Mouse (Mus musculus) large intestine, adult 2 months (tissue): ENCODE results near the gene Zkscan4. TPM values are rescaled to one million over a fixed set of nuclear protein-coding genes. Genes with fewer than 3 reads are reported as not detected.
"Not testable (repeated sequence)": the region's sequence is repeated elsewhere in the genome, so short reads cannot be mapped to it uniquely, and the experiment has no call there.

Experiments
- DNase-seq: peaks from one replicate; pipeline ENCODE4 v3.0.0-alpha.2; 2012; ENCODE audit warnings: low read depth, low spot score
- WGBS: fragments of 180-500 bp; shearing (Covaris S2); methylation state at CpG from one replicate; pipeline ENCODE4 v1.1.7; 2018; 5-methylcytosine and 5-hydroxymethylcytosine counted together
- polyA plus RNA-seq: library from polyadenylated mRNA; depleted of rRNA; stranded (reverse); fragments of >200 nt; gene quantifications from 2 replicates; pipeline ENCODE4 v1.2.3, GENCODE M21; 2012; rRNA removed

The Zkscan4 gene
- polyA plus RNA-seq = 0.21 and 0.44 TPM in 2 replicates

DNA sequence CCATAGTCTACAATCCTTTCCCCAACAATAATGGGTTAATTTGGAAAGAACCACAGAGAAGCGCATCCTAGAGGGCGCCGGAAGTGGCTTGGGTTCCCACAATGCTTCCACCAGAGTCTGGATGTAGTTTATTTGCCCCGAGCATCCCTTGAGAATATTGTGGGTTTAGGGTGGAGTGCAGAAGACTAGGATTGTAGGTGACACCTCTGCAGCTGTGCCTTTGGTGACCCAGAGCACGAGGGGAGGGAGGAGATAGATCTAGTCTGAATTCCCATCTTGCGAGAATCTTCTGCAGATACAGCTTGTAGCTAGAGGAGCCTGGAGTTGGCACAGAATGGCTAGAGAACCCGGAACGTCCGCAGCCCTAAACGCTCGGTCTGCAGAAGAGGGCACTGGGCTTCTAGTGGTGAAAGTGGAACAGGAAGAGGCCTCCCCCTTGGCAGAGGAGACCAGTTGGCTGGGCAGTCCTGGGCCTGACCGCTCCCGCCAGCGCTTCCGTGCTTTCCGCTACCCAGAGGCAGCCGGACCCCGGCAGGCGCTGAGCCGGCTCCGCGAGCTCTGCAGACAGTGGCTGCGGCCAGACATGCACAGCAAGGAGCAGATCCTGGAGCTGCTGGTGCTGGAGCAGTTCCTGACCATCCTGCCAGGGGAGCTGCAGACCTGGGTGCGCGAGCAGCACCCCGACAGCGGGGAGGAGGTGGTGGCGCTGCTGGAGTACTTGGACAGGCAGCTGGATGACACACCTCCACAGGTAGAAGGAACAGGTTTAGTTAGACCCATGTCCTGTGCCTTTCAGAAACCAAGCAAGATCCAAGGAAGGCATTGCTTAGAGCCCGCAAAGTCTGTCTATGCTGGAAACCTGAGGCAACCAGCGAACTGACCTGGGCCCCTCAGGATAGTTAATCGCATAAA is at the start of gene Zkscan4, which contains the start of gene Gm10065:
Zkscan4 (plus strand) TSS at position 149 of the 912 bp plus-strand sequence.
Gm10065 (minus strand) TSS at position 683 of the 912 bp plus-strand sequence.
- WGBS = 2% methylated on average over 31 of the region's 31 CpGs

DNA sequence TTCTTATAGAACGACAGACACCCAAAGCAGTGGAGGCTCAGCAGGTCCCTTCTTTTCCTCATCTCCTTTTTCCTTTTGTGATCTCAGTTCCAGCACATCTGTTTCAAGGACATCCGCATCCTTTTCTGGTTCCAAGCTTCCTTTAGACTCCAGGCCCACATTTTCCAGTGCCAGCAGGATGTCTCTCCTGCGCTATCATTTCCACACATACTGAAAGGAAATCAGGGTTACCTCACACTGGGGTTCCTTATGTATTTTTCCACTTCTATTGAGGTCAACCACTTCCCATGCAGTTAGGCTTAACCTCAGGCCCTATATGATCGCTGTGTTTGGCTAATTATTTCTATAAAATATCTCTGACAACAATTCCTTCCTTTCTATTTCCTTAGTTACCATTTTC is 43.2 kb upstream of the Zkscan4 start:
- DNase-seq = no peak
- WGBS = 81% methylated on average over 4 of the region's 4 CpGs

More for the DNA sequence above, at the start of gene Zkscan4, which contains the start of gene Gm10065:
- not testable (repeated sequence) for DNase-seq

DNA sequence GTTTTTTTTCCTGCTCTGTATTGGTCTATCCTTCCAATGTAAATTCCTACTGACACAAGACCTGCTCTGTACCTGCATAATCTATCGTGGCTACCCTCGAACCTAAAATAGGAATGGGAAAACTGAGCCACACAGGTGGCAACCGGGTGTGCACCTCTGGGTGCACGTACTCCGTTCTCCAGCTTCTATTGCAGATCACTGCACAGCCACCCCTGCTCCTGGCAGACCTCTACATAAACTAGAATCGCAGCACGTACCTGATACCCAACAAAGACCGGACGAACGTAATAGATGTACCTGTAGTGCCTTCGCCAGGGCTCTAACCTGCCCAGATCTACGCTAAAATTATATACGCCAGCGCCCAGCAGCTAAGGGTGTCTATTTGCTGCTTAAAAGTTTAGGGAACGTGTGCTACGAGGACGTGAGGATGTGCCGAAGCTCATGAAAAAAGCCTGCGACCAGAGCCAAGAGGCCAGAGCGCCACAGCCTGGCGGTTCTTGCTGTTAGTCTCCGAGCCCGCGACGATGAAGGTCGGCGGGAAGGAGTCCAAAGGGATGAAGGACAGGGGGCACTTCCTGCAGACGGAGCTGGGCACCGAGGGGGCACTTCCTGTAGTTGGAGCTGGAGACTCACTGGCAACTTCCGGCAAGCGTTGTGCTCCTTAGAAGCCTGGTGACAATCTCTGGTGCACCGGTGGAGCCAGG is 38.1 kb upstream of the Zkscan4 start, which contains the start of gene Pgbd1:
Pgbd1 (minus strand) TSS at position 556 of the 704 bp plus-strand sequence.
- peak; percentile 29 for DNase-seq
- under 1% methylated on average over 32 of the region's 32 CpGs for WGBS

DNA sequence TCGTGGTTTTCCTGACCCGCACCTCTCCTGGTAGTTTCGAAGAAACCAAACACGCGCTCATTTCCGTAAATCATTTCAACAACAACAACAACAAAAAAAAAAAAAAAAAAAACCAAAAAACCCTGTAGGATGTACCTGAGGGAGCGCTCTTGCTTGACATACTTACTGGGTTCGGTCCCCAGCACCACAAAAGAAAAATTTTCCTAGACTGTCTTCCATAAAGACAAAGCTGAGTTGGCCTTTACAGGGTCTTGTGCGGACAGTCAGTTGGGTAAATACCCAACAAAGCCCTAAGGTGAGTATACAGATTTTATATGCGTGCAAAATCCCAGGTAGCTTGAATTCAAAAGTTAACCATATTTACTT is 37.5 kb upstream of the Zkscan4 start:
- 28% methylated on average over 10 of the region's 10 CpGs for WGBS
- DNase-seq = no peak

DNA sequence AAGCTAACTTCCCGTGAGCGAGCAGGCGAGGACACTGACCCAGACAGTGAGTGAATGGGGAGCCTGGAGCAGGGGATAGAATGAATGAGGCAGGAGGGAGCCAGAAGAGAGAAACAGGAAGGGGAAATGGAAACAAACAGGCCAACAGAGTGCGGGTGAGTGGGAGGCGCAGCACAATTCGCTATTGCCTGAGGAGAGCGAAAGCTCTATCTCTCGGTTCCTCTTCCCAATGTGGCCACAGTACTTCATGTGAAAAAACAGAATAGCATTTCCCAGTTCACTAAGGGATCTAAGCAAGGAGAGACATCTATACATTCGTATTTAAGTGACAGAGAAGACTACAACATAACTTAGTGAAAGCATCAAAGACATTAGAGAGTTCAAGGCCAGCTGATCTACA is 31.9 kb upstream of the Zkscan4 start:
- 91% methylated on average over 9 of the region's 9 CpGs for WGBS
- DNase-seq = no peak

- WGBS = 44% methylated on average over 16 of the region's 16 CpGs
- peak; percentile 22 for DNase-seq
These were observed 30.7 kb upstream of the Zkscan4 start for GRCm38 (mm10) chr13:21447856-21448614.

DNA sequence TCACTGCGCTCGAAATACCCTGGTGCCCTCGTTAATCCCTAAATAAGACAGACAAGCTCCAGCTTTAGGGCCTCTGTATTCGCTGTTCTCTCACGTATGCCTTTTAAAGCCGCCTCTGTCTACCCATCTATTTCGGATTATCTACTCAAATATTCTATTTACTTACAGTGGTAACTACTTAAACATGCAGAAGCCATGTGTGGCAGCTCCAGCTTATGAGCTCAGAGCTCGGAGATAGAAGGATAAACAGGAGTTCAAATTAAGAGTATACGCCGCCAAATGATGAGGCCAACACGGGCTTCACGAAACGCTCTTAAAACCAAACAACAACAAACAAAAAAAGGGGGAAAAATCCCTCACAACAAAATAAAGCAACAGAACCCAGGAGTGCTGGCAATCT is 25.7 kb upstream of the Zkscan4 start:
- DNase-seq = no peak
- under 1% methylated on average over 13 of the region's 13 CpGs for WGBS

GRCm38 (mm10) chr13:21453449-21453848 is 25.3 kb upstream of the Zkscan4 start, which contains the start of gene Zscan26:
Gene Zscan26, minus strand, starts transcription at chr13:21453730.
- peak; percentile 80 for DNase-seq
- WGBS = under 1% methylated on average over 23 of the region's 23 CpGs

GRCm38 (mm10) chr13:21454133-21454532 is 24.6 kb upstream of the Zkscan4 start:
- WGBS = 32% methylated on average over 3 of the region's 3 CpGs
- DNase-seq = no peak

- no peak for DNase-seq
- WGBS = 13% methylated on average over 4 of the region's 4 CpGs
These were observed 22.4 kb upstream of the Zkscan4 start for GRCm38 (mm10) chr13:21456347-21456746.

GRCm38 (mm10) chr13:21462516-21462915 is 16.2 kb upstream of the Zkscan4 start:
- WGBS = 44% methylated on average over 9 of the region's 9 CpGs
- DNase-seq = not testable (repeated sequence)

- 91% methylated on average over 10 of the region's 10 CpGs for WGBS
- no peak for DNase-seq
These were observed 11.4 kb upstream of the Zkscan4 start for GRCm38 (mm10) chr13:21467336-21467735.

GRCm38 (mm10) chr13:21468061-21469019 is 10.4 kb upstream of the Zkscan4 start, which contains the start of gene Nkapl:
Gene Nkapl, minus strand, starts transcription at chr13:21468509.
- WGBS = 1% methylated on average over 54 of the region's 54 CpGs
- DNase-seq = peak; percentile 59

DNA sequence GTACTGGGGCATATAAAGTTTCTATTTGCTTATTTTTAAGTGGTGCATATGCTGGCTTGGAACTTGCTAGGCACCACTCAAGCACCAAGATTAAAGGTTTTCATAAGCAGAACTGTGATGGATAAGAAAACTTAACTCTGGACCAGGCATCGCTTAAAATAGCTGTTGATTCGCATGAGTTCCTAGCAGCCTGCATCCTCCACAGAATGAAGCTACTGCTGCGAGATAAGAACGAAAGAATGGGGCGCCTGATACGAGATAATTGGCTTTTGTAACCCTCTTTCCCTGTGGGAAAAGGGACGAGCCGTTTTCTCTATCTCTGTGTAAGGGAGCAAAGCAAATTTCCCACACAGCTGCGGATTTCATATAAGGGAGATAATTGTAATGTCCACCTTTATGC is 9.6 kb upstream of the Zkscan4 start:
- 62% methylated on average over 9 of the region's 9 CpGs for WGBS
- DNase-seq = no peak

DNA sequence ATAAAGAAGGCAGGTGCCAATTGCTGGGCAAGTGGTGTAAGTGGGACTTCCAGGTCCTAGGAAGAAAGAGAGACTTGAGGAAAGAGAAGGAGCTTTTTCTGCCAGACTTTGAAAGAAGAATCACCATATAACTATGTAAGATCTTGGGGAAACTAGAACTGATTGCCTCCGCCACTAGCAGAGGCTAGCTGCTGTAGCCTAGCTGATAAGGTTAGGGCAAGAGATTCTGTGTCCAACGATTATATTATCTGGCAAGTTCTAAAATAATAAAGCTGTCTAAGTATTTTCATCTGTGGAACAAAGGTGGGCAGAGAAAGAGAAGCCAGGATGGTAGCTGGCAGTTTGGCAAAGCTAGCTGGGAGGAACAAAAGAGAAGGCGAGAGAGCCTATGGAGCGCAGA is 6.3 kb upstream of the Zkscan4 start:
- 56% methylated on average over 4 of the region's 4 CpGs for WGBS
- DNase-seq = no peak

- DNase-seq = no peak
- WGBS = 89% methylated on average over 1 of the region's 1 CpGs
These were observed 8.2 kb downstream of the Zkscan4 start for GRCm38 (mm10) chr13:21486881-21487280.

- 70% methylated on average over 5 of the region's 5 CpGs for WGBS
- DNase-seq = no peak
These were observed 14.1 kb downstream of the Zkscan4 start for GRCm38 (mm10) chr13:21492847-21493246.

DNA sequence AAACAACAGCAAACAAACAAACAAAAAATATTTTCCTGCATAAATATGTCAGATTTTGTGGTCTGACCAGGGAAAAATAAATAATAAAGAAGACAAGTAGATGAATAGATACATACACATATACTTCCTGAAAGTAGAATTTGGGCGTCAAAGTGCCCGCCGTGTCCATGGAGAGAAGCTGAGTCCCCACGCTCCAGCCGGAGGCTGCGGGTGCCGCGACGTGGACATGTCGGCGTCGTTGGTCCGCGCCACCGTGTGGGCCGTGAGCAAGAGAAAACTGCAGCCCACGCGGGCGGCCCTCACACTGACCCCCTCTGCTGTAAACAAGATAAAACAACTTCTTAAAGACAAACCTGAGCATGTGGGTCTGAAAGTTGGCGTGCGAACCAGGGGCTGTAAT is 16.4 kb downstream of the Zkscan4 start, which contains the start of gene AK157302:
AK157302 (plus strand) TSS at position 144 of the 400 bp plus-strand sequence.
- 94% methylated on average over 21 of the region's 21 CpGs for WGBS
- no peak for DNase-seq
